In the genomic region with DNA sequence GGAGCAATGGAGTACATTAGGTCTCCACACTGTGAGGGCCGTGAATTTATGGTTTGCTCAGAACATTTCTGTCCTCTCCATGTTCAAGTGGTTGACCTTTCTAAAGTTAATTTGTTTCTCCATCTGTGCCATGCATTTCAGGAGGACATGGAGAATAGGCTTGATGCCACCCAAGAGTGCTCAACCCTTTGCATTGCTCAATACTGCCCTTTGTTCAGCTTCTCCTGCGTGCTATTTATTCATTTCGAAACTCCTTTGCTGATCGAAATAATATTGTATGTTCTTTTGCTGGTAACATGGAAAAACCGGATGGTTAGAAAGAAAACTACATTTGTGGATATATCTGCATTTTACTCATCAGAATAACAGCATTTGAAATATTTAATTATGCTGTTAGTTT, we compare ENCODE assay signal across 34 mouse cellular contexts. TPM values are rescaled to one million over a fixed set of nuclear protein-coding genes. Genes with fewer than 3 reads are reported as not detected.
"Had no signal": no experiment of that assay in that cellular context is flagged by ENCODE, and none has a peak within 500 bp of the region (broad histone marks: within the 10 kb centered on the region; RNA-seq: fewer than 3 reads in every experiment).

No protein-coding gene starts in this region.

- H3K36me3 ChIP-seq: limb, embryonic 10.5 days; limb, embryonic 12.5 days; limb, embryonic 13.5 days; limb, embryonic 15.5 days; liver, embryonic 13.5 days; liver, embryonic 15.5 days; lung, embryonic 15.5 days; midbrain, embryonic 10.5 days; midbrain, embryonic 12.5 days; midbrain, embryonic 13.5 days; midbrain, embryonic 15.5 days; neural tube, embryonic 12.5 days had no signal

- H3K9me3 ChIP-seq: limb, embryonic 10.5 days; limb, embryonic 12.5 days; limb, embryonic 13.5 days; limb, embryonic 15.5 days; liver, embryonic 13.5 days; liver, embryonic 15.5 days; lung, embryonic 15.5 days; midbrain, embryonic 10.5 days; midbrain, embryonic 12.5 days; midbrain, embryonic 13.5 days; midbrain, embryonic 15.5 days; neural tube, embryonic 12.5 days had no signal

- H3K9ac ChIP-seq: limb, embryonic 12.5 days; limb, embryonic 13.5 days; limb, embryonic 15.5 days; liver, embryonic 13.5 days; liver, embryonic 14.5 days; liver, embryonic 15.5 days; lung, embryonic 14.5 days; lung, embryonic 15.5 days; midbrain, embryonic 12.5 days; midbrain, embryonic 13.5 days; midbrain, embryonic 15.5 days; neural tube, embryonic 12.5 days had no signal

- H3K4me2 ChIP-seq: limb, embryonic 12.5 days; limb, embryonic 13.5 days; limb, embryonic 15.5 days; liver, embryonic 13.5 days; liver, embryonic 15.5 days; lung, embryonic 14.5 days; lung, embryonic 15.5 days; midbrain, embryonic 11.5 days; midbrain, embryonic 12.5 days; midbrain, embryonic 13.5 days; midbrain, embryonic 15.5 days; neural tube, embryonic 12.5 days had no signal

- DNase-seq: left cerebral cortex, postnatal 4 days; liver; liver, embryonic 13.5 days; lung, adult 18-20 months; lung, adult 2 months; lung, embryonic 14.5 days; lung, postnatal 10 days; lung, postnatal 14 days; lung, postnatal 36 days; lung, postnatal 4 days; midbrain, embryonic 14.5 days had no signal

- H3K27me3 ChIP-seq: midbrain, embryonic 15.5 days had no signal

- H3K27ac ChIP-seq: left cerebral cortex, adult 2 months; limb, embryonic 10.5 days; limb, embryonic 12.5 days; limb, embryonic 13.5 days; limb, embryonic 15.5 days; liver, embryonic 13.5 days; liver, embryonic 14.5 days; liver, embryonic 15.5 days; lung, embryonic 15.5 days; macrophage; midbrain, embryonic 10.5 days; midbrain, embryonic 12.5 days; midbrain, embryonic 13.5 days; midbrain, embryonic 15.5 days; neural tube, embryonic 12.5 days had no signal

- ATAC-seq: lung, postnatal 0 days; midbrain, embryonic 13.5 days; midbrain, embryonic 15.5 days; midbrain, embryonic 16.5 days had no signal

- H3K4me3 ChIP-seq: left cerebral cortex, adult 2 months; limb, embryonic 10.5 days; limb, embryonic 12.5 days; limb, embryonic 13.5 days; limb, embryonic 15.5 days; liver, embryonic 13.5 days; liver, embryonic 15.5 days; lung, embryonic 15.5 days; megakaryocyte, embryonic 14.5 days; midbrain, embryonic 10.5 days; midbrain, embryonic 12.5 days; midbrain, embryonic 13.5 days; midbrain, embryonic 15.5 days; myocyte; neural tube, embryonic 12.5 days had no signal

- H3K4me1 ChIP-seq: limb, embryonic 10.5 days; limb, embryonic 12.5 days; limb, embryonic 13.5 days; liver, embryonic 13.5 days; liver, embryonic 15.5 days; lung, embryonic 15.5 days; megakaryocyte, embryonic 14.5 days; midbrain, embryonic 12.5 days; midbrain, embryonic 13.5 days; neural tube, embryonic 12.5 days had no signal

RNA-seq across cellular contexts. Expression of gene Arhgap36, which starts 25.4 kb away (rescaled TPM):
- total RNA-seq: megakaryocyte progenitor cell, adult 5-6 weeks; megakaryocyte, adult 5-6 weeks; megakaryocyte-erythroid progenitor cell, adult 5-6 weeks; monocyte, adult 5-6 weeks had no signal
- polyA plus RNA-seq: macrophage had no signal
